Mouse (Mus musculus): ENCODE results near the gene Crat.

GRCm38 (mm10) chr2:30418259-30418658 lies 2.6 kb upstream of the Crat start:
- no peak for TF ChIP-seq CTCF (IDR thresholded peaks at IDR 0.05; ENCODE audit: borderline replicate concordance, control insufficient read depth, extremely low read depth, insufficient read depth, low read length, poor library complexity)
- no peak for TF ChIP-seq POLR2A (IDR thresholded peaks at IDR 0.05; ENCODE audit: control insufficient read depth, extremely low read depth, insufficient read depth, low read length, poor library complexity)
